Mouse (Mus musculus) neural tube, embryonic 12.5 days (tissue): ENCODE data around the gene Ppfia3. TPM values are rescaled to one million over a fixed set of nuclear protein-coding genes. Genes with fewer than 3 reads are reported as not detected.

Experiments
- ATAC-seq: fragments of 200-750 bp; cut with Nextera tagmentation; 2 replicates; pipeline ENCODE4 v1.8.0; 2017; ENCODE audit warnings: low read depth, mild to moderate bottlenecking, moderate TSS enrichment, moderate library complexity; ENCODE audit not compliant: low FRiP score
- H3K27ac ChIP-seq: fragments of 300-500 bp; sonication (generic); 2 replicates; pipeline ENCODE4 v1.5.1; 2016
- H3K27me3 ChIP-seq: fragments of 300-500 bp; sonication (generic); replicated peaks from 2 replicates; pipeline ENCODE4 v1.6.1; 2016; ENCODE audit warnings: mild to moderate bottlenecking
- H3K36me3 ChIP-seq: fragments of 300-500 bp; sonication (generic); 2 replicates; pipeline ENCODE4 v1.6.1; 2016; ENCODE audit warnings: mild to moderate bottlenecking
- H3K4me1 ChIP-seq: fragments of 300-500 bp; sonication (generic); 2 replicates; pipeline ENCODE4 v1.6.1; 2016
- H3K4me2 ChIP-seq: fragments of 300-500 bp; sonication (generic); replicated peaks from 2 replicates; pipeline ENCODE4 v1.6.1; 2016; ENCODE audit warnings: mild to moderate bottlenecking
- H3K4me3 ChIP-seq: fragments of 300-500 bp; sonication (generic); 2 replicates; pipeline ENCODE4 v1.5.1; 2016
- H3K9ac ChIP-seq: fragments of 300-500 bp; sonication (generic); 2 replicates; pipeline ENCODE4 v1.6.1; 2016; ENCODE audit warnings: mild to moderate bottlenecking
- H3K9me3 ChIP-seq: fragments of 300-500 bp; sonication (generic); 2 replicates; pipeline ENCODE4 v1.6.1; 2016; ENCODE audit warnings: mild to moderate bottlenecking
- WGBS: fragments of 180-500 bp; shearing (Covaris S2); methylation state at CpG from one replicate; pipeline ENCODE4 v1.1.7; 2016; 5-methylcytosine and 5-hydroxymethylcytosine counted together
- polyA plus RNA-seq: library from polyadenylated mRNA; unstranded; fragments of >200 nt; fragmentation: Nextera tagmentation; extraction: Ambion mirVana; gene quantifications from 2 replicates; pipeline ENCODE4 v1.2.1, GENCODE M21; 2016

Ppfia3 gene
- polyA plus RNA-seq, 1 experiment from 2014 or later, result 18.1 TPM

- Histone ChIP-seq H3K4me1 (peaks cover 58% of the 10 kb centered on the region), H3K36me3 (peaks cover 3% of the 10 kb centered on the region; the same call in 1 of the 2 replicates), H3K4me3 (no peak overlapping the region), H3K4me2 (no peak overlapping the region), H3K27me3 (peaks cover 9% of the 10 kb centered on the region), H3K9ac (no peak overlapping the region), H3K27ac (no peak overlapping the region), H3K9me3 (no peaks in the 10 kb centered on the region)
- ATAC-seq, result no peak
- WGBS, result 18% methylated on average over 4 of the region's 4 CpGs
Observed at GRCm38 (mm10) chr7:45337469-45337868, 29.4 kb downstream of the Ppfia3 start.

GRCm38 (mm10) chr7:45336319-45336718 lies 30.5 kb downstream of the Ppfia3 start:
- 90% methylated on average over 4 of the region's 4 CpGs for WGBS
- Histone ChIP-seq H3K4me3 (no peak overlapping the region), H3K9me3 (no peaks in the 10 kb centered on the region), H3K27me3 (peaks cover 12% of the 10 kb centered on the region), H3K4me1 (peaks cover 57% of the 10 kb centered on the region), H3K9ac (no peak overlapping the region), H3K36me3 (no peaks in the 10 kb centered on the region), H3K4me2 (no peak overlapping the region), H3K27ac (no peak overlapping the region)
- ATAC-seq, result no peak

DNA sequence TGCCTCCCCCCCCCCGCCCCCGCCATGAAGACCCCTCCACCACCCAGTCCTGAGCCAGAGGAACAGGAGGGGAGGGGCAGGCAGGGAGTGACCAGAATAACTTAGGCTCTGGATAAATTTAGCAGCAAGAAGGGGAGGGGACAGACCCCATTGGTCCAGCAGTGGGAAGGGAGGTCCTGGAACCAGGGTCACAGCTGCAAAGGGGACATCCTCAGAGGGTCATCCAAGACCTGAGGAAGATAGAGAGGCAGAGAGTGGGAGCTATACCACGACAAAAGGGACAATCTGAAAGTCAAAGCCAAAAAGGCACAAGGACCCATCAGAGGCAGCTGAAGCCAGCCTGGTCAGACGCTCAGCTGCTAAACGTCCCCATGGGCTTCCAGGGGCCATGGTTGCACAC lies 31.8 kb downstream of the Ppfia3 start, which contains the start of gene Hrc:
TSS of gene Hrc (plus strand) at position 235 of the 400 bp plus-strand sequence.
- Histone ChIP-seq H3K4me1 (peaks cover 45% of the 10 kb centered on the region), H3K9me3 (no peaks in the 10 kb centered on the region), H3K4me3 (peak within 1 kb of the TSS; percentile 54; the same call in 1 of the 2 replicates), H3K36me3 (no peaks in the 10 kb centered on the region), H3K27ac (no peak within 1 kb of the TSS), H3K27me3 (peaks cover 9% of the 10 kb centered on the region), H3K4me2 (peak within 1 kb of the TSS; percentile 87), H3K9ac (no peak within 1 kb of the TSS)
- WGBS, result 36% methylated on average over 5 of the region's 5 CpGs
- ATAC-seq, result no peak

DNA sequence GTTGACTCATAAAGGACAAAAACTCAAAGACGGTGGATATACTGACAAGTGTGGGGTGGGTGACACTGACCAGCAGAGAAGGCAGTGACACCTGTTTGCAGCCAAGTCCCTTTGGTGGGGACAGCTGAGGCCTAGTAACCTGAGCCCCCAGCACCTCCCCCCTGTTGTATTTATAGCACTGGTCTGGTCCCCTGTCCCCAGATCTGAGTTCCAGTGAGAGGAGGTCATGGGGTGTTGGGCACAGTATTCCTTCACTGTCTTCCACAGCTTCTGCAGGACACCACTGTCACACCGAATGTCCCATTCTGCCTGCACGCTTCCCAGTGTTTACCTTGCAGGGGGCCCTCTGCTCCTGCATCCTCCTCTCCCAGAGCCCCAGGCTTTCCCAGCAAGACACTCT lies 32.2 kb downstream of the Ppfia3 start:
- H3K36me3 ChIP-seq, result no peaks in the 10 kb centered on the region
- H3K27ac ChIP-seq, result no peak overlapping the region
- WGBS, result 39% methylated on average over 3 of the region's 3 CpGs
- peaks cover 9% of the 10 kb centered on the region for H3K27me3 ChIP-seq
- H3K4me2 ChIP-seq, result peak overlapping the region; percentile 87; the same call in 1 of the 2 replicates
- H3K9me3 ChIP-seq, result no peaks in the 10 kb centered on the region
- H3K4me1 ChIP-seq, result peaks cover 40% of the 10 kb centered on the region
- no peak for ATAC-seq
- no peak overlapping the region for H3K4me3 ChIP-seq
- no peak overlapping the region for H3K9ac ChIP-seq

- no peaks in the 10 kb centered on the region for H3K9me3 ChIP-seq
- peaks cover 30% of the 10 kb centered on the region for H3K4me1 ChIP-seq
- H3K36me3 ChIP-seq, result no peaks in the 10 kb centered on the region
- H3K9ac ChIP-seq, result peak within 1 kb of the TSS; percentile 58
- under 1% methylated on average over 38 of the region's 38 CpGs for WGBS
- H3K4me3 ChIP-seq, result peak within 1 kb of the TSS; percentile 54
- H3K27ac ChIP-seq, result no peak within 1 kb of the TSS
- ATAC-seq, result peak; percentile 51
- H3K27me3 ChIP-seq, result peaks cover 9% of the 10 kb centered on the region
- H3K4me2 ChIP-seq, result peak within 1 kb of the TSS; percentile 87
Observed at GRCm38 (mm10) chr7:45333431-45333982, 33.3 kb downstream of the Ppfia3 start, which contains the start of gene Trpm4. TSS of gene Trpm4 (minus strand) at chr7:45333780.

GRCm38 (mm10) chr7:45332685-45333425 lies 34.0 kb downstream of the Ppfia3 start:
- Histone ChIP-seq H3K27ac (no peak overlapping the region), H3K4me1 (peaks cover 24% of the 10 kb centered on the region), H3K4me3 (peak overlapping the region; percentile 54), H3K36me3 (no peaks in the 10 kb centered on the region), H3K9ac (peak overlapping the region; percentile 58; the same call in 1 of the 2 replicates), H3K27me3 (peaks cover 5% of the 10 kb centered on the region), H3K4me2 (peak overlapping the region; percentile 87), H3K9me3 (no peaks in the 10 kb centered on the region)
- WGBS, result 2% methylated on average over 22 of the region's 22 CpGs
- peak; percentile 60 for ATAC-seq

DNA sequence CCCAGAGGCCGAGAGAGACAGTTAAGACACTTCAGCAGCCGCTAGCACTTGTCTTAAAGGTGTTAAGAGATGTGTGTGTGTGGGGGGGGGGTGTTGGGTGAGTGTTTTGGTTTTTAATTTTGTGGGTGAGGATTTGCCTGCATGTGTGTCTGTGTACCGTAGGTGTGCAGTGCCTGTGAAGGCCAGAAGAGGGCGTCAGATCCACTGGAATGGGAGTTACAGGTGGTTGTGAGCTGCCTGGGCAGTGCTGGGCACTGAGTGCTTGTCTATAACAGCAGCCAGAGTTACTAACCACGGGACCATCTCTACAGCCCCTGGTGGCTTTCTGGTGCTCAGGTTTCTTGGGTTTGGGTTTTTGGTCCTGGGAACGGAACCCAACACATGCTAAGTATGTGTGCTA lies 35.3 kb downstream of the Ppfia3 start:
- 81% methylated on average over 6 of the region's 6 CpGs for WGBS
- Histone ChIP-seq H3K9ac (no peak overlapping the region), H3K4me1 (peaks cover 24% of the 10 kb centered on the region), H3K4me2 (no peak overlapping the region), H3K27ac (no peak overlapping the region), H3K9me3 (no peaks in the 10 kb centered on the region), H3K36me3 (0 out of 2 replicates have a peak, but pooled peaks cover under 1% of the 10 kb centered on the region), H3K4me3 (no peak overlapping the region), H3K27me3 (peaks cover 4% of the 10 kb centered on the region; the same call in 1 of the 2 replicates)
- ATAC-seq, result no peak

GRCm38 (mm10) chr7:45328841-45329475 lies 37.9 kb downstream of the Ppfia3 start:
- Histone ChIP-seq H3K36me3 (peaks cover 4% of the 10 kb centered on the region; the same call in 1 of the 2 replicates), H3K9ac (no peak overlapping the region), H3K27me3 (0 out of 2 replicates have a peak, but pooled peaks cover 4% of the 10 kb centered on the region), H3K4me1 (peaks cover 14% of the 10 kb centered on the region), H3K27ac (no peak overlapping the region), H3K4me3 (no peak overlapping the region), H3K9me3 (peaks cover 6% of the 10 kb centered on the region; the same call in 1 of the 2 replicates), H3K4me2 (no peak overlapping the region)
- WGBS, result 79% methylated on average over 13 of the region's 13 CpGs
- no peak for ATAC-seq

- no peak for ATAC-seq
- Histone ChIP-seq H3K27ac (no peak overlapping the region), H3K4me1 (no peaks in the 10 kb centered on the region), H3K4me3 (no peak overlapping the region), H3K9me3 (peaks cover 6% of the 10 kb centered on the region; the same call in 1 of the 2 replicates), H3K36me3 (peaks cover 4% of the 10 kb centered on the region), H3K4me2 (no peak overlapping the region), H3K27me3 (no peaks in the 10 kb centered on the region), H3K9ac (no peak overlapping the region)
Observed at GRCm38 (mm10) chr7:45325800-45326199, 41.0 kb downstream of the Ppfia3 start.

- WGBS, result 36% methylated on average over 5 of the region's 5 CpGs
- Histone ChIP-seq H3K4me2 (no peak overlapping the region), H3K4me1 (no peaks in the 10 kb centered on the region), H3K4me3 (no peak overlapping the region), H3K36me3 (peaks cover 4% of the 10 kb centered on the region), H3K9me3 (peaks cover 6% of the 10 kb centered on the region; the same call in 1 of the 2 replicates), H3K27me3 (no peaks in the 10 kb centered on the region), H3K27ac (no peak overlapping the region), H3K9ac (no peak overlapping the region)
- no peak for ATAC-seq
Observed at GRCm38 (mm10) chr7:45323069-45323468, 43.8 kb downstream of the Ppfia3 start.

- no peak overlapping the region for H3K4me2 ChIP-seq
- H3K27me3 ChIP-seq, result no peaks in the 10 kb centered on the region
- H3K36me3 ChIP-seq, result peaks cover 4% of the 10 kb centered on the region
- no peak overlapping the region for H3K4me3 ChIP-seq
- no peak overlapping the region for H3K9ac ChIP-seq
- peaks cover 6% of the 10 kb centered on the region; the same call in 1 of the 2 replicates for H3K9me3 ChIP-seq
- WGBS, result 91% methylated on average over 4 of the region's 4 CpGs
- no peak overlapping the region for H3K27ac ChIP-seq
- no peak for ATAC-seq
- no peaks in the 10 kb centered on the region for H3K4me1 ChIP-seq
Observed at GRCm38 (mm10) chr7:45322245-45322644, 44.6 kb downstream of the Ppfia3 start.

GRCm38 (mm10) chr7:45316536-45316935 lies 50.3 kb downstream of the Ppfia3 start:
- Histone ChIP-seq H3K4me3 (no peak overlapping the region), H3K36me3 (no peaks in the 10 kb centered on the region), H3K27ac (no peak overlapping the region), H3K27me3 (no peaks in the 10 kb centered on the region), H3K9me3 (no peaks in the 10 kb centered on the region), H3K4me2 (no peak overlapping the region), H3K4me1 (peaks cover 12% of the 10 kb centered on the region; the same call in 1 of the 2 replicates), H3K9ac (no peak overlapping the region)
- no peak for ATAC-seq
- WGBS, result 90% methylated on average over 14 of the region's 14 CpGs
